Mouse (Mus musculus): ENCODE data around the gene Plvap.

Plvap gene

DNA sequence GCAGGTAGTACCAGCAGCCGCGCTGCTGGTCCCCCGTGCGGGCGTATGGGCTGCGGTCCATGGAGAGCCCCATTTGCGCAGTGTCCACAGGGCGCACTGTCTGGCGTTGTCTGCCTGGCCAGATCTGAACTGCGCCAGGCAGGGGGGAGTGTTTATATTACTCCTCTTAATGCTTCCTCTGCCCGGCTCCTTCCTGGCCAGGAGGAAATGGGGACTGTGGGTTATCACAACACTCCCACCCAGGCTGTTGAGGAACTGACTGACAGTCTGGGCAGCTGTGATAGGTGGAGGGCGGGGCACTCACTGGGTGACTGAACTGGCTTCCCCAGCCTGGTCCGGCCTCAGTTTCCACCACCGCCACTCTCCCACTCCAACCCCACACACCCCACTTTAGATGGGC, at the start of gene Plvap:
Gene Plvap (minus strand): TSS at position 109 of the 400 bp plus-strand sequence.
- no peak for DNase-seq (ENCODE audit: low read depth)

DNA sequence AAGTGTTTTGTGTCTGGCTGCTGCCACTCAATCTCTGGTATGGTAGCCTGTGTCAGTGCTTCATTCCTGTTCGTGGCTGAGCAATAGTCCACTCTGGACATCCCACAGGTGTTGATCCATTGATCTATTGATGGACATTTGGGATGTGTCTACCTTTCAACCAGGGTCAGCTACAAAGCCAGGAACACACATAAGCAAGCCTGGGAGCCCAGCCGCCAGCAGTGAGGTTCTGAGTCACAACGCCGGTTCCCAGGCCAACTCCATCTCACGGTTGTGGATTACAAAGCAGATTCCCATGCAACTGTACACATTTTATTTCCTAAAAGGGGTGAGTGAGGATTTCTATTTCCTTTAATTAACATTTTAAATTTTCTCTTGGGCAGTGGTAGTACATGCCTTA, 49.2 kb upstream of the Plvap start:
- DNase-seq (ENCODE audit: low read depth) = peak; percentile 24

DNA sequence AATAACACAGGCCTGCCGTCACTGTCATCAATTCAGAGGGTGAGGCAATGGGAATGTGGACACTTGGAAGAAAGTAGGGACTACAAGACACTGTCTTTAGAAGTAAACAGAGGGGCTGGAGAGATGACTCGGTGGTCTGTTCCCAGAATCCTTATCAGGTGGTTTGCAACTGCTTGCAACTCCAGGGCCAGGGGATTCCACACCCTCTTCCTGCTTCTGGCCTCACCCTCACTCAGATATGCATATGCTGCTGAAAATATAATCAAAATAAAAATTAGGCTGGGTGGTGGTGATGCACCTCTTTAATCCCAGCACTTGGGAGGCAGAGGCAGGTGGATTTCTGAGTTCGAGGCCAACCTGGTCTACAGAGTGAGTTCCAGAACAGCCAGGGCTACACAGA, 48.5 kb upstream of the Plvap start:
- no peak for DNase-seq (ENCODE audit: low read depth)

DNA sequence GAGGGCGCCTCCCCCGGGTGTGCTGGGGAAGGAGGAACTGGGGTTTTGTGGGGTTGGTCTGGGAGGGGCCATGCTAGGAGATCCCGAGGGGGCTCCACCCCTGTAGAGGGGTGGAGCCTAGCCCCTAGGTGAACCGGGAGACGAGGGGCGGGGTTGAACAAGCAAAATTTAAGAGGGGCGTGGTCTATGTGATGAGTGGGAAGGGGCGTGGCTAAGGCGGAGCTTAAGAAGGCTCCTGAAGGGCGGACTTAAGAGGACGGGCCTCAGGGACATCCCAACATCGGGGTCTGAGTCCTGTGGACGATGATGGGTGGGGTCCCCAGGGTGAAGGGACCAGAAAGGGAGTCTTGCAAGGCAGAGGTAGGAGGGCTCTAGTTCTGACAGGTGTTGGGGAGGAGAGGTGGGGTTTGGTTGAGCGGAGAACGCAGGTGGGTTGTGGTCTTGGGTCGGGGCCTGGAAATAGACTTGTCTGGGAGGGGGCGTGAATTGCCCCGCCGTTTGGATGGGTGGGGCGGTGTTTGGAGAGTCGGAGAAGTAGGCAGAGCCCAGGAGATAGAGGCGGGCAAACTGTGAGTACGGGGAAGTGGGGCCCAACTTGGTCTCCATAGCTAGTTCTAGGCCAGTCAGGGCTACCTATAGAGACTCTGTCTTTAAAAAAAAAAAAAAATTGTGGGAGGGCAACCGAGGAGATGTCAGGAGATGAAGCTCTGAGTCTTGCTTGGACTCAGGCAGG, 47.6 kb upstream of the Plvap start:
- DNase-seq (ENCODE audit: low read depth) = peak; percentile 89

DNA sequence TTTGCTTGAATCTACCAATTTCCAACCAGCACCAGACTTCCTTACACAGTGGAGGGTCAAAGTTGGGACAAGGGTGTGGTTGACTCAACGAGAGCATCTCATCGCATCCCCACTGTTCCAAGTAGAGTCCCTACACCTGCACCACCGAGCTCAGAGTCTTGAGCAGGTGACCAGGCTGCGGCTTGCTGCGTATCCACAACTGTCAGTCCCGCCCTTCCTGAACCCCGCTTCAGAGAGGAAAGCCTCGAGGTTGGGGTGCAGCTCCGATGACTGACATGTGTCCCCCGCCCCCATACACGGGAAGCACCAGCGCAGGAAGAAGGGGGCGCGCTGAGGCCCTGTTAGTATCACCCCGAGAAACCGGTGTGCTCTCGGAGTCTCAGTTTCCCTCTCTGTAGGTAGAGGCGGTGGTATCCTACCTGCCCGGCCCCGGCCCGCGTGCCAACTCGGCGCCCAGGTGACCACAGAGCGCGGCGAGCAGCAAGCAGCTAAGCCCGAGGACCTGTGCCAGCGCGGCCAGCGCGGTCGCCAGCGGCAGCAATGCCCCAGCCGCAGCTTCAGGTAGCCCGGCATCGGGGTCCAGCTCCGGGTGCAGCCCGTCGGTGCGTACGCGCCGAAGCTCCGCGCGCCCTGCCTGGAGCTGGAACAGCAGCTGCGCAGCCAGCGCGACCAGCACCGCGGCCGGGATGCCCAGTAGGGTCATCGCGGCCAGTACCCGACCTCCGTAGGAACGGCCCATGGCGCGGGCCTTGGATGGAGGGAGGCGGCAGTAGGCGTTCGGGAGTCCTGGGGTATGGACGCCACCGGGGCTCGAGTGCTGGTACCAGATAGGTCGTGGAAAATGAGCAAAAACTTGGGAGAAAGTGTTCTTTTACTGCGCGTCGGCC, 46.8 kb upstream of the Plvap start, which contains the start of gene Tmem221:
Gene Tmem221 (minus strand): TSS at position 801 of the 887 bp plus-strand sequence.
- DNase-seq (ENCODE audit: low read depth) = peak; percentile 64

DNA sequence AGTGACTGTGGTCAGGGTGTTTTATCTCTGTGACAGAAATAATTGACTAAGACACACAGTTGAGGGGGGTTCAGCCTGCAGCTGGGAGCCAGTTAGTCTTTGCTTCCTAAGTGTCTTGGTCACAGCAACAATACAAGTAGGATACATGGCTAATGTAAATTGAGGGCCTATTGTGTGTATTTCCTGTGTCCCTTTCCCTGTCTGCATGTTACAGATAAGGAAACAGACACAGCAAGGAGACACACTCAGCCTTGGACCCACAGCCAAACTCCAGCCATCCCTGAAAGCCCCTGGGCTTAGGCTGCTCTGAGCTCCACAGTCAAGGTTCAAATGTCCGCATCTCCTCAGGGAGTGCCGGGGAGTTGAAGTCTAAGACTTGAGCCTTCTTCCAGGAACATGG, 43.1 kb upstream of the Plvap start:
- no peak for DNase-seq (ENCODE audit: low read depth)

DNA sequence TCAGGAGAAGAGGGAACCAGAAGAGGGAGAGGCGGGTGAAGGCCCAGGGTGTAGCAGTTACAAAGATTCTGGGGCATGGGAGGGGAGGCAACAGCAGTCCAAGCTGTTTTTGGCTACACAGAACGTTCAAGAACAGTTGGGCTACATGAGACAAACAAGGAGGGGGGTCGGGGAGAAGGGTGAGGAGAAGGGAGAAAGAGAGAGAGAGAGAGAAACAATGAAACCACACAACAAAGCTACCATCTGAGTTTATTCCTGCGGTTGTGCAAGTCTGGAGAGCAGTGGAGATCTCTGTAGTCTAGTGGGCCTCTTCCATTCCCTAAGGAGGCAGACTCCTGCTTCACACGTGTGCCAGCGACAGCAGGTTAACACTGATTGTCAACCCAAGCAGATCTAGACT, 42.4 kb upstream of the Plvap start:
- DNase-seq (ENCODE audit: low read depth) = no peak

DNA sequence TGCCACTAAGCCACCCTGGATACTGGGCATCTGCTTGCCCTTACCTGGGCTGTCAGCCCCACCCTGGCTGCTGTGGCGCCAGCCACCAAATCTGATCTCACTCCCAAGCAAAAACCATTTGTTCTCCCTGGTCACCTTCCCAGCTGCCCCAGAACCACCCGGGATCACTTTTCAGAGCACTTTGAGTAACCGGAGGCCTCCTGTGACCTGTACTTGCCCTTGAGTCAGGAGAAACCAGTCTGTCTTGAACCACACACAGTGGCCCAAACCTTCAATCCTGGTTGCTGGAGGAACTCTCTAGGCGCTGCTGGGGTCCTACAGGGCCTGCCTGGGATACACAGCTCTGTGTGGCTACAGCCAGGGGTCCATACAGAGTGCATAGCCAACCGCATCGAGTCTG, 41.2 kb upstream of the Plvap start:
- no peak for DNase-seq (ENCODE audit: low read depth)

DNA sequence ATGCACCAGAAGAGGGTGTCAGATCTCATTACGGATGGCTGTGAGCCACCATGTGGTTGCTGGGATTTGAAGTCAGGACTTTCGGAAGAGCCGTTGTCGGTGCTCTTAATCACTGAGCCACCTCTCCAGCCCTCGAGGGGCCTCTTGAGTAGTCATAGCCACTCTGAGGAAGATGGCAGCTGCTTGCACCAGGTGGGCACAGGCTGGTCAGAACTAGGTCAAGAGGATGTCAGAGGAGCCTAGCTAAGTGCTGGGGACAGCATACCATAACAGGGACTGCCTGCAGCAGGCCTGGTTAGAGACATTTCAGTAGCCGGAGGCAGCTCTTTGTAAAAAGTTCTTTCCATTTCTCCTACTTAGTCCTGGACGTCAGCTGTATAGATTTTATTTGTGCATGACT, 39.2 kb upstream of the Plvap start:
- no peak for DNase-seq (ENCODE audit: low read depth)

DNA sequence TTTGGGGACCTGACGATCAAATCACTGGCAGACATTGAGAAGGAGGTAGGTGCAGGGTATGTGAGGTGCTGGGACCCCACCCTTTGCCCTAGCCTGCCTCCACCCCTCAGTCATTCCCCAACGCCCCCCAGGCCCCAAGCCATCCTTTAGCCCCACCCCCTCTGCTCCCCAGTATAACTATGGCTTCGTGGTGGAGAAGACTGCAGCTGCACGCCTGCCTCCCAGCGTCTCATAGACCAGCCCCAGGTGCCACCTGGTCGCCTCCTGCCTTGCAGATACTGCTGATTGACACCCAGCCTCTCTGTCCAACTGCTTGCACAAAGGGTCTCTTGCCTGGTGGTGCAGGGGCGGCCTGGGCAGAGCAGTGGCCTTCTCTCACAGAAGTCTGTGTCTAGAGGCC, 36.0 kb upstream of the Plvap start:
- DNase-seq (ENCODE audit: low read depth) = no peak

DNA sequence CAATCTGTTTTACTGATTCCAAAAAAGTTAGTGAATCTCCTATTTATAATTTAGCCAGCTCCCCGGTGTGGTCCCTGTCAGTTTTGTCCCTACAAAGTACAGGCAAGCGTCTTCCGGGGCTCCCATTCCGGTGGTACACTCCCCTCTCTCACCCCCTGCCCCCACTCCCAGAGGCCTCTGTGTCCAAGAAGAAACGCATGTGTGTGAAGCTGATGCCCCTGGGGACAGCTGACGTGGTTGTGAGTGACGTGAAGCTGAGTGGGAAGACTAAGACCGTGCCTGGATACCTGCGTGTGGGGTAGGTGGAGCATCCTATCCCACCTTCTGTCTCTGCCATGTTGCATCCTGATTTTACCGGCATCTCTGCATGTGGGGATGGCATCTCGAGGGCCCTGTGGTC, 33.5 kb upstream of the Plvap start:
- no peak for DNase-seq (ENCODE audit: low read depth)

DNA sequence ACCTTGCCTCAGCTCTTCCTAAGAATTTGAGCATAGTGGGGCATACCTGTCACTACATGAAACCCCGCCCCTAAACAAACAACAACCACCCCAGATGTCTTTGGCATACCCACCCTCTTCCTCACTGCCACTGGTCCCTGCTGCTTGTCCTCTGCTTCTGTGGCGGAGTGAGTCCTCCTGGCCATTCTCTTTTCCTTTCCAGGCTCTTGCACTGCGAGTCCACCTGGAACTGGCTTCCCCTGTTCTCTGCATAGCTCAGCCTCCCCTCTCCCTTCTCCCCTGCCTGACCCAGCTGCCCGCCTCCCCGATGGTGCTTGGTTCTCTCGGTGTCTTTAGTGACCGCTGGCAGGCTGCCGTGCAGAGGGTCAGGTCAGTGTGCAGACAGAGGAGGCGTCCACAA, 32.2 kb upstream of the Plvap start:
- no peak for DNase-seq (ENCODE audit: low read depth)

DNA sequence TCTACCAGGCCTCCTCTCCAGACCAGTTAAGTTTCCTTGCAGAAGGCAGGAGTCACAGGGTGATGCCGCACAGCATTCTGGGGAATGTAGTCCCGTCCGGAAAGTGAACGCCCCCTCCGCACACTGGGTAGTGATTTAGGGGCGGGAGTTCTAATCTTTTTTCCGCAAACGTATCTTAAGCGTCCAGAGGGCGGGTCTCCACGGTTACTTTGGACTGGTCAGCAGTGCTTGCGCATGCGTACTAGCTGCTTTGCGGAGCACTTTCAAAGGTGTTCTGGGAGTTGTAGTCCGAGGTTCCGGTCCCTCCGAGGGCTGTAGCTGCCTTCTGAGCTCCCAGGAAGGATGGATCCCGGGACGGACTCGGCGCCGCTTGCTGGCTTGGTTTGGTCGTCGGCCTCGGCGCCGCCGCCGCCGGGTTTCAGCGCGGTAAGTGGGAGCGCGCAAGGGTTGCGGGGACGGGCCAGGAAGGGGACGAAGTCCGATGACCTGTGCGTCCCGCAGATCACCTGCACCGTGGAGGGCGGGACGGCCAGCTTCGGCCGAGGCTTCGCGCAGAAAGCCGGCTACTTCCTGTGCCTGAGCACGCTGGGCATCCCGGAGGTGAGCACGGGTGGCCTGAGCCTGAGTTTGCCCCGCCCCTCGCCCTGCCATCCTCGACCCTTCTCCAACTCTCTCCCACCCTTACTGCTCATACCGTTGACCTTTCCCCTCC, 31.2 kb upstream of the Plvap start, which contains the start of gene Mvb12a:
Gene Mvb12a (plus strand): TSS at position 291 of the 712 bp plus-strand sequence.
- DNase-seq (ENCODE audit: low read depth) = peak; percentile 96

DNA sequence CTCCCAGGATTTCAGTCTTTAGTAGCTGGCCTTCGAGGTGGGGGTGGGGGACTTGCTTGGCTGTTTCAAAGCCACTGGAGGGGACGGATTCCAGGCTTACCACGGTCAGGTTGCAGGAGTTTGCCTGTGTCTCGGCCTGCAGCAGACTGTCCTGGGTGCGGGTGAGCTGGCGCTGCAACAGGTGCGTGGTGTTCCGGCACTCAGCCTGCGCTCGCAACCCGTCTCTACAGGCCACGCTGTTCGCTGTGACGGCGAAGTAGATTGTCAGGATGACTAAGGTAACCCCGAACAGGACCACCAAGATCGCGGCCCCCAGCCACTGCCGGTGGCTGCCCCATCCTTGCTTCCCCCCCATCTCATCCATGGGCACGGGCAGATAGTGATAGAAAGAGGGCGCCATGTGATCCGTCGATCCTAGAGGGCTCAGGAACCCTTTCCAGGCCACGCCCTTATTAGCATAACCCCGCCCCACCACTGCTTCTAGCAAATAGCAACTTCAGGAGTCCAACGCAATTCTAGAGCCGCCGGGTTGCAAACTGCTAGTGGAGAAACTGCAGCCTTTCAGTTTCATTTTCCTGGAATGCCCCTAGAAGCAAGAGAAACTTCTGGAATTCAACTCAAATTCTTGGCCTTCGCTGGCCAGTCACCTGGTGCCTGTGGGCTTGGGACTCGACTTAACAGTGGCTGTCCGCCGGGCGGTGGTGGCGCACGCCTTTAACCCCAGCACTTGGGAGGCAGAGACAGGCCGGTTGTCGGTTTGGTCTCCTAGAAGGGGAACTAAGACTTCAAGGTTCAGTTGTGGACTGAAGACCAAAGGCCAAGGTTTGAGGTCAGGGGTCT, 25.7 kb upstream of the Plvap start, which contains the start of gene Bst2:
Gene Bst2 (minus strand): TSS at position 429 of the 840 bp plus-strand sequence.
- peak; percentile 95 for DNase-seq (ENCODE audit: low read depth)

DNA sequence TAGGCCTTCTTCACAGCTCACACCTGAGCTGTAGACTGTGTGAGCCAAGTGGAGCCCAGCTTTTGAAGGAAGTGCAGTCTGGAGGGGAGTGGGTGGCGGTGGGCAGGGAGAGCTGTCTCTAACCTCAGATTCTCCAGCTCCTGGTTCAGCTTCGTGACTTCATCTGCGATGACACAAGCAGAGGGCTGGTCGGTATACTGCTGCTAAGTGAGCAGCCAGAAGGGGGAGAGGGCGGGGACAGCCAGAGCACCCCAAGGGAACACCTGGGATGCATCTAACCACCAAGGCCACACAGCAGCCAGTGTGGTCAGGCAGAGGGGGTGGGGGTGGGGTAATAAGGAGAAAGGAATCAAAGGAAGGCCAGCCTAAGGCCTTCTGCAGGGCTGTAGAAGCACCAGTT, 24.1 kb upstream of the Plvap start:
- no peak for DNase-seq (ENCODE audit: low read depth)

DNA sequence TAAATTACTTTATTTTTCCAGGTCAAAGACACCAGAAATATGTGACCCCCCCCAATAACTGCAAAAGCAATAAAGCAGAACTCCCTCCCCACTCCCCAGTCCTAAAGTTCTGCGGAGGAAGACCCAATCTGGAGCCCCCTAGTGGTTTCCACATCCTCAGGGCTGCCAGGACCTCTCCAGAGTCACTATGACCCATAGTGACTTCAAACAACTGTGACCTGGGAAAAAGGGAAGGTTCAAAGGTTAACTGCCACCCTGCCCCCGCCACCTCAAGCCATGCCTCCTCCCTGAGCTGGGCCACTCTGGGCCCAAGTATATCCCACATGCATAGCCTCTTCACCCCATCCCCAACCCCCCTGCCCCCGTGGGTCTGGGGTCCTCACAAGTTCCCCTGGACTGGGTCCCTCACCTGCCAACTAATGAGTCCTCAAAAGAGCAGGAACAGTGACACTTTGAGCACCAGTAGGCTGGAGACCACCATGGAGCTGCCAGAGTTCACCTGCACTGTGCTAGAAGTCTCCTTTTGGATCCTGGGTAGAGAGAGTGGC, 22.8 kb upstream of the Plvap start:
- DNase-seq (ENCODE audit: low read depth) = no peak

DNA sequence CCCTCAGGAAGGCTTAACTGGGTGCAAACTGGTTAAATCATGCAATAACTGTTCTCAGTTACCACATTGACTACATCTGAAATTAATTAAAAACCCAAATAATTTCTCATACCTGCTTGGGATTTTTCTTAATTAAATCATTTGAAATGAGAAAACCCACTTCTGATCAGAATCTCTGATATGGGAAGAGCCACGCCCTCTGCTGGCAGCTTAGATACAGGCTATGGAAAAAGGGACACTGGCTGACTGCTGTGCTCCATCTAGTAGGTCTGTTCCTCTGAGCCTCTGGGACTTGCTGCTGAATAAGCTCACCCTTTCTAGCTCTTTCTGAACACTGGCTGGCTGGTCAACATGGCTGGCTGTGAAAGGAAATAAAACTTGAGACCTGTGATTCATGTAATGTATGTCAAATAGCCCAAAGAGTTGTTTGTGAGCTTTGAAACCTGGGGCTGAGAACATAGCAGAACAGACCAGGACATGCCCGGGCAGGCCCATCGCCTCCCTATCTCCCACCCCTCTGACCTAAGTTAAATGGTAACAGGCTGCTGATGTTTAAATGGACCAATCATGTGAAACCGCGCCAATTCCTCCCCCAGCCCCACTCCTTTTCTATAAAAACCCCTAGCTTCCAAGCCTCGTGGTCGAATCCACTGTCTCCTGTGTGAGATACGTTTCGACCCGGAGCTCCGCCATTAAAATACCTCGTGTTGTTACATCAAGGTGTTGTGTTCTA, 19.3 kb upstream of the Plvap start:
- peak; percentile 50 for DNase-seq (ENCODE audit: low read depth)

DNA sequence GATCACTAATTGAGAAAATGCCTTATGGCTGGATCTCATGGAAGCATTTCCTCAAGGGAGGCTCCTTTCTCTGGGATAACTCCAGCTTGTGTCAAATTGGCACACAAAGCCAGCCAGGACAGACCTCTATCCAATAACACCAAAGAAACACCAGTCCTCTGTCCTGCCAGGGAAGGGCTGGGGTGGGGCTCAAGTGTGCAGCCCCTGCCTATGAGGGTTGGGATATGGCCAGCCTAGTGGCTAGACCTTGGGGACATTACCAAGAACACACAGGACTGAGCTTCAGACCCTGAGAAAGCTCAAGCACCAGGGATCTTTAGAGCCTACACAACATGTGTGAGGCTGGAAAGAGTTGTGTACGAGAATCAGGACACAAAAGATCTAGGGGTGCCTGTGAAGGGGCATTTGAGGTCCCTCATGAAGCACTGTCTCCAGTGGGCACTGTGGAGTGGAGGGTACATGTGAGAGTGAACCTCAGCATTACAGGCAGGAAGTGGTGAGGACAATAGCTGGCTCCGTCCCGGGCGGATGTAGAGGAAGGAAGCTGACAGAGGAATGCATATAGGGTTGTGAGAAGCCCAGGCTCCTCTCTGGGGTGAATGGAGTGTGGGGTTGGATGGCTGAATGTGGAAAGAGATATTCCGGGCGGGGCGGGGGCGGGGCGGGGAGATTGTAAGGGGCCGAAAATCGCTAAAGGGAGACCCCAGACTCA, 17.0 kb upstream of the Plvap start:
- peak; percentile 71 for DNase-seq (ENCODE audit: low read depth)

DNA sequence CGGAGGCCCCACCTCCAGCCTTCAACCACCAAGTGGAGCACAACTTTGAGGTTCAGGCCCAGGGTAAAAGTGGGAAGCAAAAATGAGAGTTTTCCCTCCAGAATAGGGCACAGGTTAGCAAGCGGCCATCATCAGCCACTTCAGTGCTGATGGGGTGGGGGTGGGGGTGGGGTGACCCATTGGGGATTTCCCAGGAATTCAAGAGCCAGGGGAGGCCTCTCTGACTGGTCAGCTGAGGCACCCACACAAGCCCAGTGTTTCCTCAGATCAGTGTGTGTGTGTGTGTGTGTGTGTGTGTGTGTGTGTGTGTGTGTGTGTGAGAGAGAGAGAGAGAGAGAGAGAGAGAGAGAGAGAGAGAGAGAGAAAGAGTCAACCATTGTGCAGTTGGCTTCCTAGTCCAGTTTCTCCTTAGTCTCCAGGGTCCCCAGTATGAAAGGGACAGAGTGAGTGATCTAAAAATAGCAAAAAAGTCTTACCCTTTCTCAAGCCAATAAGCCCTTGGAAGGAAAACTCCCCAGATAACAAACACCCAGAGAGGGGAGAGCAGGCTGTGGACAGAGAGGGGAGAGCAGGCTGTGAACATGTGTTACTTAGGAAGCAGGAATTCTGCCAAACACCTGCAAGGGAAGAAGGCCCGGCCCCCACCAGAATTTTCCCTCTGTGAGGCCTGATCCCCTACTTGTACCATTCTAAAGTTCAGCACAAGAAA, 15.8 kb upstream of the Plvap start:
- no peak for DNase-seq (ENCODE audit: low read depth)

All from naive thymus-derived CD4-positive, alpha-beta T cell, adult 2 months (primary cell).